Mouse (Mus musculus): ENCODE measurements at regions not wholly inside any gene's neighbourhood (a gene's known extent, or its start where the extent isn't known, plus 50 kb on each side); places are given as distances from the start of the nearest gene placed in this dataset.
"Not testable (repeated sequence)": the region's sequence is repeated elsewhere in the genome, so short reads cannot be mapped to it uniquely, and the experiment has no call there.

DNA sequence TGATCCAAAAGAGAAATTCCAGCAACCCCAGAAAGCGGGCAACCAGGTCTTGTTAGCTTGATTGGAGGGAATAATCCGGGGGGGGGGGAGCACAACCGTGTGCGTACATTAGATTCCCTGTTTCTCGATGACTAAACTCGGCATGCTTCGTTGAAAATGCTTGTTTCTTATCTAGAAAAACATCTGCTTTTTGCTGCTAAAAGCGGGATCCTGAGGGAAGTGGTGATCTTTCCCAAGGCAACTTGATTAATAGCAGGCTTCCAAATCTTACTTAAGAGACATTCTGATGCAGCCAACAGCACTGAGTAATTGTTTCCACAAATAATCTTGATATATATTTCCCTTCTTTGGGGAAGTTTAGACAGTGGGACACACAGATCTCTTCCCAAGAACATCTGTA lies 338.0 kb upstream of the Pkdcc start:
- no peak for TF ChIP-seq EP300 (IDR thresholded peaks at IDR 0.05; ENCODE audit: insufficient read depth, low read depth, low read length)
- no peak for TF ChIP-seq CTCF (IDR thresholded peaks at IDR 0.05)
- TF ChIP-seq POLR2A (IDR thresholded peaks at IDR 0.05; ENCODE audit: insufficient read depth, low read depth, low read length): no peak
- no peaks in the 10 kb centered on the region for H3K4me1 ChIP-seq (ENCODE audit: control insufficient read depth, insufficient read depth, low read length)
- WGBS: 46% methylated on average over 8 of the region's 8 CpGs
- H3K9ac ChIP-seq (ENCODE audit: low read depth, low read length): no peak overlapping the region
- H3K27ac ChIP-seq: no peak overlapping the region
- H3K27me3 ChIP-seq (ENCODE audit: control insufficient read depth, insufficient read depth, low read length): no peaks in the 10 kb centered on the region
- H3K36me3 ChIP-seq (ENCODE audit: control insufficient read depth, insufficient read depth, low read length): no peaks in the 10 kb centered on the region
- H3K79me2 ChIP-seq (replicated peaks; ENCODE audit: control insufficient read depth, insufficient read depth, low read length): no peaks in the 10 kb centered on the region
- no peak overlapping the region for H3K4me3 ChIP-seq
- intact Hi-C loops (cut with DNase I): no loop called here
- no peak for DNase-seq

DNA sequence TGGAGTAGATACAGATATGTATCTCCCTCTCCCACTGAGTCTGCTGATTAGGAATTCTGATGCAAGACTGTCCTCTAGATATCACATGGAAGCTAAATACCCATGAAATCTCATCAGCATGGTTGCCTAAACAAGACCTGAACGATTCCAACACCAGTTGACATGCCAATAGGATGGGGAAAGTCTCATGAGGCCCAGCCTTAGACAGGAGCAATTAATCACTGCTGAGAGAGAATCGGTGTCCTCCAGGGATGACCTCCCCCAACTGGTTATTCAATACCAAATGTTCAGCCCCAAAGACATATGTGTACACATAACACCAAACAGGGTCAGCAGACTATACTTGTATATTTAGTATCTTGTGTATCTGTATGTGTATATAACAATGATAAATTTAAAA lies 314.5 kb upstream of the Pkdcc start:
- intact Hi-C loops (cut with DNase I): no loop called here
- no peak for DNase-seq
- H3K36me3 ChIP-seq (ENCODE audit: control insufficient read depth, insufficient read depth, low read length): no peaks in the 10 kb centered on the region
- TF ChIP-seq POLR2A (IDR thresholded peaks at IDR 0.05; ENCODE audit: insufficient read depth, low read depth, low read length) (no peak), CTCF (IDR thresholded peaks at IDR 0.05) (no peak), EP300 (IDR thresholded peaks at IDR 0.05; ENCODE audit: insufficient read depth, low read depth, low read length) (no peak)
- no peak overlapping the region for H3K9ac ChIP-seq (ENCODE audit: low read depth, low read length)
- H3K4me1 ChIP-seq (ENCODE audit: control insufficient read depth, insufficient read depth, low read length): no peaks in the 10 kb centered on the region
- no peak overlapping the region for H3K27ac ChIP-seq
- WGBS: 60% methylated on average over 2 of the region's 2 CpGs
- no peaks in the 10 kb centered on the region for H3K27me3 ChIP-seq (ENCODE audit: control insufficient read depth, insufficient read depth, low read length)
- no peaks in the 10 kb centered on the region for H3K79me2 ChIP-seq (replicated peaks; ENCODE audit: control insufficient read depth, insufficient read depth, low read length)
- H3K4me3 ChIP-seq: no peak overlapping the region

DNA sequence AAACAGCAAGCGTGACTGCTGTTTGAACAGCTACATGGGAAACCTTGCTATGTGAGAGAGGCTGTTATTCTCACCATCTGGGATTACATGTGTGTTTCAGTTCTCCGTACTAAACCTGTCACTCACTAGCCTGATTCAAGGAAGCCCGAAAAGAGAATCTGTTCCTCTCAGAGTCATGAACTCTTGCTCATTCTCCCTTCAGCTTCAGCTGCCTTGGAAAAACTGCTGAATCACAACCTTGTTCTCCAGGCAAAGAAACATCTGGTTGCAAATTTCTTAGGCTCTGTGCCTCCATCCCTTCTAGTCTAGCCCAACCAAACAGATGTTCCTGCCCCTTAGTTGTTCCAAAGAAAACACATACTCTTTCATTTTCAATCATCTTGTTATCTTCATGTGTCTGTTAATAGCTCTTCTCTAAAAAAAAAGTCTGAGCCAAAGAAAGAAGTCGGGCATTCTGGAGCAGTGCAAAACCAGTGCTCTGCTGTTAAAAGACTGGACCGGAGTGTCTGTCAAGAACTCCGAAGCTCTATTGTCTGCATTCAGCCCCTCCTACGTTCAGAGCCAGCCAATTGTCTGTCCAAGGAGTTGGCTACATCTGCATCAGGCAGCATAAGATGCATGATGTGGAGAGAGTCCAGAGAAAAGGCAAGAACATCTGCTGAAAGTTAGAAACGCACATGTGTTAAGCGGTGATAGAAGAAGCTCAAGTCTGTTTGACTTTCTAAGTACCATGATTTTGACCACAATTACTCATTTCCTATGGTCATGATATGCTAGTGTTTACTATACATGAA lies 313.8 kb upstream of the Pkdcc start:
- no peak overlapping the region for H3K9ac ChIP-seq (ENCODE audit: low read depth, low read length)
- WGBS: 49% methylated on average over 9 of the region's 9 CpGs
- no peak overlapping the region for H3K4me3 ChIP-seq
- H3K27ac ChIP-seq: no peak overlapping the region
- TF ChIP-seq CTCF (IDR thresholded peaks at IDR 0.05) (no peak), EP300 (IDR thresholded peaks at IDR 0.05; ENCODE audit: insufficient read depth, low read depth, low read length) (no peak), POLR2A (IDR thresholded peaks at IDR 0.05; ENCODE audit: insufficient read depth, low read depth, low read length) (no peak)
- no peaks in the 10 kb centered on the region for H3K4me1 ChIP-seq (ENCODE audit: control insufficient read depth, insufficient read depth, low read length)
- no peaks in the 10 kb centered on the region for H3K36me3 ChIP-seq (ENCODE audit: control insufficient read depth, insufficient read depth, low read length)
- intact Hi-C loops (cut with DNase I): no loop called here
- H3K79me2 ChIP-seq (replicated peaks; ENCODE audit: control insufficient read depth, insufficient read depth, low read length): no peaks in the 10 kb centered on the region
- H3K27me3 ChIP-seq (ENCODE audit: control insufficient read depth, insufficient read depth, low read length): no peaks in the 10 kb centered on the region
- peak in 1 of 2 experiments; percentile 4 for DNase-seq

DNA sequence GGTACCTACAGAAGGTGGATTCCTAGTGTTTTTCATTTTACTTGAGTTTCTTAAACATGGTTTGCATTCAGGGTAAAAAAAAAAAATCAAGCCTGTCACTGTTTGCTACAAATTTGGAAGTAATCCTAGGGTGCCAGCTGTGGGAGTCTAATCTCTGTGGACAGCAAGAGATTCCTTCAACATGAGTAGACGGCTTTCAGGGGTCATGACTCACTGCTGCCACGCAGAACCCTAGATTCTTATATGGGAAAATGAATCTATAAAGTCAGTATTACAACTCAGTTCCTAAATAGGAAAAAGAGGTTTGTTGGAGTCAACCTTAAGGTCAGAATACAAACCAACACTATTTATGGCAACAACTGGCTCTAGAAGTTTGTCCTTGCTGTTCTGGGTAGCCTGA lies 310.1 kb upstream of the Pkdcc start:
- 65% methylated on average over 2 of the region's 2 CpGs for WGBS
- no peaks in the 10 kb centered on the region for H3K79me2 ChIP-seq (replicated peaks; ENCODE audit: control insufficient read depth, insufficient read depth, low read length)

DNA sequence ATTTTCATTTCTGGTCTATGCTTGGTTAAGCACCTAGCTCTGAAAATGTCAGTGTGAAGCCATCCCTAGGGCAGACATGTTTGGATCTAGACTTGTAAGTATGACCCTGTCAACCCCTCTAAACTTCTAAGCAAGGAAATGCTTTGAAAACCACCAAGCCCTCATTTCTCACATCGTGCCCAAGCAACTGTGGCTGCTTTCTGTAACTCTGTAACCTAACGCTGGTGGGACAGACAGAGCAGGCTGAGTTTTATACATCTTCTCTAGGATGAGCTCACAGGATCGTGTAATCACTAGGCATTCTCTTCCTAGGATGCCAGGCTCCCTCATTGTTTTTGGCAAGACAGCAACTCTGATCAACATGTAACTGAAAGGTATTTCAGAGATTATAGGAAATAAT lies 309.6 kb upstream of the Pkdcc start:
- intact Hi-C loops (cut with DNase I): no loop called here
- Histone ChIP-seq H3K27me3 (ENCODE audit: control insufficient read depth, insufficient read depth, low read length) (no peaks in the 10 kb centered on the region), H3K79me2 (replicated peaks; ENCODE audit: control insufficient read depth, insufficient read depth, low read length) (no peaks in the 10 kb centered on the region), H3K9ac (ENCODE audit: low read depth, low read length) (no peak overlapping the region), H3K4me1 (ENCODE audit: control insufficient read depth, insufficient read depth, low read length) (no peaks in the 10 kb centered on the region), H3K4me3 (no peak overlapping the region), H3K27ac (no peak overlapping the region), H3K36me3 (ENCODE audit: control insufficient read depth, insufficient read depth, low read length) (no peaks in the 10 kb centered on the region)
- 72% methylated on average over 3 of the region's 3 CpGs for WGBS
- no peak for DNase-seq
- no peak for TF ChIP-seq EP300 (IDR thresholded peaks at IDR 0.05; ENCODE audit: insufficient read depth, low read depth, low read length)
- TF ChIP-seq POLR2A (IDR thresholded peaks at IDR 0.05; ENCODE audit: insufficient read depth, low read depth, low read length): no peak
- TF ChIP-seq CTCF (IDR thresholded peaks at IDR 0.05): no peak

More for the DNA sequence above, 310.1 kb upstream of the Pkdcc start:
- TF ChIP-seq CTCF (IDR thresholded peaks at IDR 0.05) (no peak), EP300 (IDR thresholded peaks at IDR 0.05; ENCODE audit: insufficient read depth, low read depth, low read length) (no peak), POLR2A (IDR thresholded peaks at IDR 0.05; ENCODE audit: insufficient read depth, low read depth, low read length) (no peak)
- no peaks in the 10 kb centered on the region for H3K36me3 ChIP-seq (ENCODE audit: control insufficient read depth, insufficient read depth, low read length)
- no peak for DNase-seq
- no peak overlapping the region for H3K27ac ChIP-seq
- no peak overlapping the region for H3K9ac ChIP-seq (ENCODE audit: low read depth, low read length)
- no peaks in the 10 kb centered on the region for H3K4me1 ChIP-seq (ENCODE audit: control insufficient read depth, insufficient read depth, low read length)
- H3K4me3 ChIP-seq: no peak overlapping the region
- no peaks in the 10 kb centered on the region for H3K27me3 ChIP-seq (ENCODE audit: control insufficient read depth, insufficient read depth, low read length)
- intact Hi-C loops (cut with DNase I): no loop called here

- Histone ChIP-seq H3K79me2 (replicated peaks; ENCODE audit: control insufficient read depth, insufficient read depth, low read length) (no peaks in the 10 kb centered on the region), H3K4me1 (ENCODE audit: control insufficient read depth, insufficient read depth, low read length) (no peaks in the 10 kb centered on the region), H3K9ac (ENCODE audit: low read depth, low read length) (no peak overlapping the region), H3K4me3 (no peak overlapping the region), H3K27ac (no peak overlapping the region), H3K27me3 (ENCODE audit: control insufficient read depth, insufficient read depth, low read length) (no peaks in the 10 kb centered on the region), H3K36me3 (ENCODE audit: control insufficient read depth, insufficient read depth, low read length) (no peaks in the 10 kb centered on the region)
- WGBS: 61% methylated on average over 2 of the region's 2 CpGs
- no peak for DNase-seq
- TF ChIP-seq CTCF (IDR thresholded peaks at IDR 0.05) (no peak), EP300 (IDR thresholded peaks at IDR 0.05; ENCODE audit: insufficient read depth, low read depth, low read length) (no peak), POLR2A (IDR thresholded peaks at IDR 0.05; ENCODE audit: insufficient read depth, low read depth, low read length) (no peak)
- intact Hi-C loops (cut with DNase I): no loop called here
These were observed 305.9 kb upstream of the Pkdcc start for GRCm38 (mm10) chr17:82909189-82909588.

GRCm38 (mm10) chr17:82922986-82923385 lies 292.1 kb upstream of the Pkdcc start:
- H3K4me1 ChIP-seq (ENCODE audit: control insufficient read depth, insufficient read depth, low read length); H3K27ac ChIP-seq; H3K36me3 ChIP-seq (ENCODE audit: control insufficient read depth, insufficient read depth, low read length); H3K79me2 ChIP-seq (replicated peaks; ENCODE audit: control insufficient read depth, insufficient read depth, low read length); H3K9ac ChIP-seq (ENCODE audit: low read depth, low read length); intact Hi-C loops (cut with DNase I); H3K4me3 ChIP-seq; DNase-seq; H3K27me3 ChIP-seq (ENCODE audit: control insufficient read depth, insufficient read depth, low read length): not testable (repeated sequence)
- WGBS: 40% methylated on average over 4 of the region's 4 CpGs
